Mouse (Mus musculus) embryonic facial prominence, embryonic 14.5 days (tissue): ENCODE measurements around the gene Commd9. TPM values are rescaled to one million over a fixed set of nuclear protein-coding genes. Genes with fewer than 3 reads are reported as not detected.

Experiments used
- ATAC-seq: fragments of 200-750 bp; cut with Nextera tagmentation; 2 replicates; pipeline ENCODE4 v1.8.0; 2017; ENCODE audit warnings: low read depth, moderate number of reproducible peaks, moderate TSS enrichment
- DNase-seq: peaks from one replicate; pipeline ENCODE4 v3.0.0-alpha.2; 2015; ENCODE audit warnings: low spot score
- H3K27ac ChIP-seq: fragments of 300-500 bp; sonication (generic); replicated peaks from 2 replicates; pipeline ENCODE4 v1.5.1; 2014; ENCODE audit warnings: low read depth, mild to moderate bottlenecking, low read length, moderate library complexity
- H3K27me3 ChIP-seq: fragments of 300-500 bp; sonication (generic); replicated peaks from 2 replicates; pipeline ENCODE4 v1.6.1; 2014; ENCODE audit warnings: low read length; ENCODE audit not compliant: control insufficient read depth, insufficient read depth
- H3K36me3 ChIP-seq: fragments of 300-500 bp; sonication (generic); 2 replicates; pipeline ENCODE4 v1.6.1; 2014; ENCODE audit warnings: low read length, mixed read lengths; ENCODE audit not compliant: control insufficient read depth, insufficient read depth
- H3K4me1 ChIP-seq: fragments of 300-500 bp; sonication (generic); 2 replicates; pipeline ENCODE4 v1.6.1; 2014; ENCODE audit warnings: antibody characterized with exemption, low read length; ENCODE audit not compliant: control insufficient read depth, insufficient read depth
- H3K4me2 ChIP-seq: fragments of 300-500 bp; sonication (generic); 2 replicates; pipeline ENCODE4 v1.6.1; 2014; ENCODE audit warnings: low read depth, mild to moderate bottlenecking, low read length, moderate library complexity, mixed read lengths
- H3K4me3 ChIP-seq: fragments of 300-500 bp; sonication (generic); 2 replicates; pipeline ENCODE4 v1.5.1; 2014; ENCODE audit warnings: low read depth, mild to moderate bottlenecking, low read length
- H3K9ac ChIP-seq: fragments of 300-500 bp; sonication (generic); 2 replicates; pipeline ENCODE4 v1.6.1; 2014; ENCODE audit warnings: low read depth, mild to moderate bottlenecking, low read length, moderate library complexity, mixed read lengths
- H3K9me3 ChIP-seq: fragments of 300-500 bp; sonication (generic); 2 replicates; pipeline ENCODE4 v1.6.1; 2016; ENCODE audit warnings: low read length; ENCODE audit not compliant: control insufficient read depth
- WGBS: fragments of 180-500 bp; shearing (Covaris S2); extraction: QIAGEN DNeasy Blood & Tissue Kit; methylation state at CpG from one replicate; pipeline ENCODE4 v1.1.7; 2014; 5-methylcytosine and 5-hydroxymethylcytosine counted together
- polyA plus RNA-seq: library from polyadenylated mRNA; unstranded; fragments of >200 nt; fragmentation: Nextera tagmentation; extraction: Ambion mirVana; gene quantifications from 2 replicates; pipeline ENCODE4 v1.2.1, GENCODE M21; 2014

Gene Commd9
- polyA plus RNA-seq, 1 experiment from 2014 or later = 61.7 TPM

- Histone ChIP-seq H3K4me2 (no peak overlapping the region), H3K4me1 (peaks cover 2% of the 10 kb centered on the region; the same call in 1 of the 2 replicates), H3K4me3 (no peak overlapping the region), H3K27me3 (no peaks in the 10 kb centered on the region; the same call in 1 of the 2 replicates), H3K36me3 (no peaks in the 10 kb centered on the region), H3K27ac (no peak overlapping the region), H3K9ac (no peak overlapping the region), H3K9me3 (no peaks in the 10 kb centered on the region)
- no peak for ATAC-seq
- no peak for DNase-seq
- 86% methylated on average over 9 of the region's 9 CpGs for WGBS
These were observed 4.4 kb upstream of the Commd9 start for GRCm38 (mm10) chr2:101881471-101882162.

GRCm38 (mm10) chr2:101882998-101883397 is 3.0 kb upstream of the Commd9 start, which contains the start of gene Prr5l:
Gene Prr5l (minus strand): TSS chr2:101883027.
- no peak within 1 kb of the TSS for H3K4me2 ChIP-seq
- no peak within 1 kb of the TSS for H3K4me3 ChIP-seq
- peaks cover 8% of the 10 kb centered on the region; the same call in 1 of the 2 replicates for H3K4me1 ChIP-seq
- H3K27ac ChIP-seq = no peak within 1 kb of the TSS
- no peaks in the 10 kb centered on the region; the same call in 1 of the 2 replicates for H3K27me3 ChIP-seq
- ATAC-seq = no peak
- DNase-seq = no peak
- 46% methylated on average over 3 of the region's 3 CpGs for WGBS
- H3K9me3 ChIP-seq = no peaks in the 10 kb centered on the region
- no peaks in the 10 kb centered on the region for H3K36me3 ChIP-seq
- H3K9ac ChIP-seq = no peak within 1 kb of the TSS

- peak; percentile 42 for DNase-seq
- ATAC-seq = no peak
- 80% methylated on average over 2 of the region's 2 CpGs for WGBS
- no peak overlapping the region for H3K27ac ChIP-seq
- no peak overlapping the region for H3K4me2 ChIP-seq
- H3K4me3 ChIP-seq = no peak overlapping the region
- no peaks in the 10 kb centered on the region; the same call in 1 of the 2 replicates for H3K27me3 ChIP-seq
- H3K9me3 ChIP-seq = no peaks in the 10 kb centered on the region
- peaks cover 8% of the 10 kb centered on the region; the same call in 1 of the 2 replicates for H3K4me1 ChIP-seq
- no peaks in the 10 kb centered on the region for H3K36me3 ChIP-seq
- H3K9ac ChIP-seq = no peak overlapping the region
These were observed 1.8 kb upstream of the Commd9 start for GRCm38 (mm10) chr2:101884286-101884685.

GRCm38 (mm10) chr2:101888886-101889285 is 2.8 kb downstream of the Commd9 start:
- Histone ChIP-seq H3K4me3 (no peak overlapping the region), H3K27me3 (no peaks in the 10 kb centered on the region), H3K4me1 (peaks cover 8% of the 10 kb centered on the region; the same call in 1 of the 2 replicates), H3K27ac (no peak overlapping the region), H3K9me3 (no peaks in the 10 kb centered on the region), H3K9ac (no peak overlapping the region), H3K36me3 (no peaks in the 10 kb centered on the region), H3K4me2 (no peak overlapping the region)
- ATAC-seq (no peak), DNase-seq (no peak)
- 85% methylated on average over 8 of the region's 8 CpGs for WGBS

GRCm38 (mm10) chr2:101891143-101891542 is 5.1 kb downstream of the Commd9 start:
- ATAC-seq = no peak
- Histone ChIP-seq H3K27ac (no peak overlapping the region), H3K9ac (no peak overlapping the region), H3K36me3 (no peaks in the 10 kb centered on the region; the same call in 1 of the 2 replicates), H3K9me3 (no peaks in the 10 kb centered on the region), H3K4me3 (no peak overlapping the region), H3K4me1 (peaks cover 8% of the 10 kb centered on the region; the same call in 1 of the 2 replicates), H3K27me3 (no peaks in the 10 kb centered on the region), H3K4me2 (no peak overlapping the region)
- 41% methylated on average over 7 of the region's 7 CpGs for WGBS
- DNase-seq = no peak

GRCm38 (mm10) chr2:101894126-101894525 is 8.1 kb downstream of the Commd9 start:
- H3K9me3 ChIP-seq = no peaks in the 10 kb centered on the region
- H3K27me3 ChIP-seq = no peaks in the 10 kb centered on the region
- DNase-seq = no peak
- no peaks in the 10 kb centered on the region for H3K4me1 ChIP-seq
- no peak overlapping the region for H3K4me2 ChIP-seq
- 97% methylated on average over 3 of the region's 3 CpGs for WGBS
- H3K27ac ChIP-seq = no peak overlapping the region
- ATAC-seq = no peak
- no peak overlapping the region for H3K9ac ChIP-seq
- peaks cover 6% of the 10 kb centered on the region; the same call in 1 of the 2 replicates for H3K36me3 ChIP-seq
- no peak overlapping the region for H3K4me3 ChIP-seq

GRCm38 (mm10) chr2:101896425-101897204 is 10.6 kb downstream of the Commd9 start:
- H3K9me3 ChIP-seq = no peaks in the 10 kb centered on the region
- H3K4me2 ChIP-seq = no peak overlapping the region
- no peak overlapping the region for H3K4me3 ChIP-seq
- no peaks in the 10 kb centered on the region for H3K4me1 ChIP-seq
- H3K27ac ChIP-seq = no peak overlapping the region
- no peak overlapping the region for H3K9ac ChIP-seq
- WGBS = 68% methylated on average over 10 of the region's 10 CpGs
- H3K27me3 ChIP-seq = no peaks in the 10 kb centered on the region
- H3K36me3 ChIP-seq = peaks cover 27% of the 10 kb centered on the region; the same call in 1 of the 2 replicates
- ATAC-seq = no peak
- no peak for DNase-seq

GRCm38 (mm10) chr2:101902196-101902595 is 16.1 kb downstream of the Commd9 start:
- H3K9ac ChIP-seq = no peak overlapping the region
- H3K4me3 ChIP-seq = no peak overlapping the region
- no peaks in the 10 kb centered on the region for H3K9me3 ChIP-seq
- ATAC-seq = no peak
- H3K27me3 ChIP-seq = no peaks in the 10 kb centered on the region
- H3K4me2 ChIP-seq = no peak overlapping the region
- 72% methylated on average over 4 of the region's 4 CpGs for WGBS
- no peak overlapping the region for H3K27ac ChIP-seq
- DNase-seq = no peak
- H3K36me3 ChIP-seq = peaks cover 28% of the 10 kb centered on the region; the same call in 1 of the 2 replicates
- peaks cover 5% of the 10 kb centered on the region for H3K4me1 ChIP-seq
